Mouse (Mus musculus) hindbrain, embryonic 11.5 days (tissue): ENCODE data around the gene Gtsf1l. TPM values are rescaled to one million over a fixed set of nuclear protein-coding genes. Genes with fewer than 3 reads are reported as not detected.
A peak's percentile ranks its signal among the peaks of the same experiment; 100 is the strongest.

Experiments used
- ATAC-seq: fragments of 200-750 bp; cut with Nextera tagmentation; 2 replicates; pipeline ENCODE4 v1.8.0; 2017; ENCODE audit warnings: mild to moderate bottlenecking, moderate TSS enrichment, moderate library complexity; ENCODE audit not compliant: low FRiP score
- DNase-seq: peaks from one replicate; pipeline ENCODE4 v3.0.0-alpha.2; 2015; ENCODE audit warnings: low spot score
- H3K27ac ChIP-seq: fragments of 300-500 bp; sonication (generic); 2 replicates; pipeline ENCODE4 v1.5.1; 2014; ENCODE audit warnings: mild to moderate bottlenecking, low read depth, low read length
- H3K27me3 ChIP-seq: fragments of 300-500 bp; sonication (generic); 2 replicates; pipeline ENCODE4 v1.6.1; 2014; ENCODE audit warnings: mild to moderate bottlenecking, low read length, moderate library complexity, mixed read lengths; ENCODE audit not compliant: control insufficient read depth, insufficient read depth
- H3K36me3 ChIP-seq: fragments of 300-500 bp; sonication (generic); 2 replicates; pipeline ENCODE4 v1.6.1; 2014; ENCODE audit warnings: mild to moderate bottlenecking, low read length, moderate library complexity, mixed read lengths; ENCODE audit not compliant: control insufficient read depth, insufficient read depth
- H3K4me1 ChIP-seq: fragments of 300-500 bp; sonication (generic); replicated peaks from 2 replicates; pipeline ENCODE4 v1.6.1; 2014; ENCODE audit warnings: low read length, mixed read lengths; ENCODE audit not compliant: control insufficient read depth, insufficient read depth
- H3K4me2 ChIP-seq: fragments of 300-500 bp; sonication (generic); replicated peaks from 2 replicates; pipeline ENCODE4 v1.6.1; 2014; ENCODE audit warnings: mild to moderate bottlenecking, low read depth, low read length
- H3K4me3 ChIP-seq: fragments of 300-500 bp; sonication (generic); 2 replicates; pipeline ENCODE4 v1.5.1; 2014; ENCODE audit warnings: low read depth, low read length
- H3K9ac ChIP-seq: fragments of 300-500 bp; sonication (generic); 2 replicates; pipeline ENCODE4 v1.6.1; 2014; ENCODE audit warnings: low read depth, low read length
- H3K9me3 ChIP-seq: fragments of 300-500 bp; sonication (generic); 2 replicates; pipeline ENCODE4 v1.6.1; 2016; ENCODE audit warnings: low read length; ENCODE audit not compliant: control insufficient read depth
- WGBS: fragments of 180-500 bp; shearing (Covaris S2); extraction: QIAGEN DNeasy Blood & Tissue Kit; methylation state at CpG from one replicate; pipeline ENCODE4 v1.1.7; 2014; 5-methylcytosine and 5-hydroxymethylcytosine counted together
- polyA plus RNA-seq: library from polyadenylated mRNA; unstranded; fragments of >200 nt; fragmentation: Nextera tagmentation; extraction: Ambion mirVana; gene quantifications from 2 replicates; pipeline ENCODE4 v1.2.1, GENCODE M21; 2014

Gene Gtsf1l
- polyA plus RNA-seq = 0.25 and 0.28 TPM in 2 replicates

DNA sequence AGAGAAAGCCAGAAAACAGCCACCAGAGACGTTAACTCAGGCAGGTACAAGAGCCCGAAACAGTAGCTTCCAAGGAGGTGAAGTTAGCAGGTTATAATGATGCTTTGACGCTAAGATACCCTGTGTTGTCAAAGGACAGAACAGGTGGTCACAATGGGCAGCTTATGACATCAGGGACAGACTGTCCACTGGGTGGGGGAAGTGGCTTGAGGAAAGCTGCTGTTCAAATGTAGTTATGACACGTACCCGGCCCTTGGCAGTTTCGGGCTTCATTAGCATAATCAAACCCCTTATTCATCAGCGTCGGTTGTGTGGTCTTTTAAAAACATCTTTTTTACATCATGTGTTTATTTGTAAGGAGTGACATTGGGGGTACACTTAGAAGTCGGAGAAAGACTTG is at the start of gene Gtsf1l:
Gene Gtsf1l (minus strand): TSS at position 128 of the 400 bp plus-strand sequence.
- Histone ChIP-seq H3K27me3 (no peaks in the 10 kb centered on the region), H3K4me1 (no peaks in the 10 kb centered on the region), H3K4me2 (no peak within 1 kb of the TSS), H3K36me3 (no peaks in the 10 kb centered on the region), H3K4me3 (no peak within 1 kb of the TSS), H3K27ac (no peak within 1 kb of the TSS), H3K9ac (no peak within 1 kb of the TSS), H3K9me3 (no peaks in the 10 kb centered on the region)
- 87% methylated on average over 9 of the region's 9 CpGs for WGBS
- no peak for ATAC-seq
- no peak for DNase-seq

DNA sequence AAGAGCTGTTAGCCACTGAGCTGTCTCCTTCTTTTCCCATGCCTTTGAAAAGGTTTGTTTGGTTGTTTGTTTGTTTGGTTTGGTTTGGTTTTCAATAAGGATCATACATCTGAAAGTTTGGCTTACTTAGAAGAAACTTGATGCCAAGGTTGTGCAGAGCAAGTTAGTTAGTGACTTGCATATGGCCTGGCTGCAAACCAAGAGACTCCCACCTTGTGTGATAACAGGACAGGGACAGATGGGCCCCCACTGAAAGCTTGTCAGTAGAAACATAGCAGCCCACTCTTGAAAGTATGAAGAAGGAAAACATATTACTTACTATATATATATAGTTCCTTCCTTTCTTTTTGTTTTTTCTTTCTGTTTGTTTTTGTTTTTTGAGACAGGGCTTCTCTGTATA is 49.3 kb upstream of the Gtsf1l start:
- Histone ChIP-seq H3K9ac (no peak overlapping the region), H3K27me3 (no peaks in the 10 kb centered on the region), H3K4me2 (no peak overlapping the region), H3K36me3 (no peaks in the 10 kb centered on the region), H3K4me1 (no peaks in the 10 kb centered on the region), H3K27ac (no peak overlapping the region), H3K4me3 (no peak overlapping the region), H3K9me3 (no peaks in the 10 kb centered on the region)
- DNase-seq (no peak), ATAC-seq (no peak)

DNA sequence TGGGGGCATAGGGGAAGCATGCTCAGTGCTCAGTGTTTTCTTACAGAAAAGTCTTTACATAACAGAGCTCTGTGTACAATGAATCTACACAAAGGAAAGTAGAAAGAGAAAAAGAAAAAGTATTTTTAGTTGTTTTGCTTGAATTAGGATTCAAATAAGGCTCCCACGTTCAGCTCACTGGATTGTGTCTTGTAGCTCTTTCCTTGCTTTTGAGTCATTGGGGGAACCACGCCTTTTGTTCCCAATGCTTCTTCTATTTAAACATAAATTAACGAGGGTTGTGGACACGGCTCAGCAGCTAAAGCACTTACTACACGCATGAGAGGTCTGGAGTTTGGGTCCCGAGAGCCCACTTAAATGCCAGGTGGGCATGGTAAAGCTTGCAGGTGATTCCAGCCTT is 48.3 kb upstream of the Gtsf1l start:
- H3K9me3 ChIP-seq = no peaks in the 10 kb centered on the region
- no peak overlapping the region for H3K4me3 ChIP-seq
- ATAC-seq (no peak), DNase-seq (no peak)
- no peaks in the 10 kb centered on the region for H3K36me3 ChIP-seq
- no peaks in the 10 kb centered on the region for H3K4me1 ChIP-seq
- no peak overlapping the region for H3K9ac ChIP-seq
- no peak overlapping the region for H3K4me2 ChIP-seq
- no peak overlapping the region for H3K27ac ChIP-seq
- no peaks in the 10 kb centered on the region for H3K27me3 ChIP-seq
- WGBS = 85% methylated on average over 6 of the region's 6 CpGs

DNA sequence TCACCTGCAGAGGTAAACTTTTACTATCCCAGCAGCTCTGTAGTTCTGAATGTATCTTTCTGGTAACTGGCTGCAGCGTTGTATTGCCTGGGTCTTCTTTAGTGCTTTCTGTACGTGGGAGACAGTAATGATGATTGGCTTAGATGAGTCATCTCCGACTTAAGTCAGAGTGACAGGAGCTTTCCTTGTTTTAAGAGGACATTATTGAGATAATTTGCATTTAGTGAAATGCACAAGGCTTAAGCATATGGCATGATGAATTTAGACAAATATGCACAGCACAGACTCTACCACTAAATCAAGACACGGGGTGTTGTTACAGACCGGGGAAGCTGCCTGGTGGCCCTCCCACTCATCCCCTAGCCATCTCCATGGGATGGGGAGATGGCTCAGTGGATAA is 44.7 kb upstream of the Gtsf1l start:
- no peak overlapping the region for H3K27ac ChIP-seq
- no peak overlapping the region for H3K4me3 ChIP-seq
- H3K27me3 ChIP-seq = no peaks in the 10 kb centered on the region
- H3K4me2 ChIP-seq = no peak overlapping the region
- H3K4me1 ChIP-seq = no peaks in the 10 kb centered on the region
- ATAC-seq (no peak), DNase-seq (no peak)
- H3K9me3 ChIP-seq = no peaks in the 10 kb centered on the region
- 93% methylated on average over 5 of the region's 5 CpGs for WGBS
- no peaks in the 10 kb centered on the region for H3K36me3 ChIP-seq
- H3K9ac ChIP-seq = no peak overlapping the region

DNA sequence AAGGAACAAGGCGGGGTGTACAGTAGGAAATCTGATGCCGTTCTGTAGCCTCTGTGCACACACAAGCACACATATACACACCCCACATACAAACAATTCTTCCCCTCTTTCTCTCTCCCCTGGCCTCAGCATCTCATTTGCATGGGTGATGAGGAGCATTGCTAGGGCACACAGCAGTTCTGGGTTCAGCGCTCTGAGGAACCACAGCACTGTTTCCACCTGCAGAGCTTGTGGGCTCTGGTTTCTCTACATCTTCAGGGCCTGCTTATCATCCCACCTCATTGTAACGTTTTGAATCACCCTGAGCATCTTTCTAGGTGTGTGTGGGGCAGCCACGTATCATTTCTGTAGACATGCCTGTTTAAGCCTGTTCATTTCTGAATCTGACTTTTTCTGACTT is 43.2 kb upstream of the Gtsf1l start:
- H3K27me3 ChIP-seq = no peaks in the 10 kb centered on the region
- H3K9me3 ChIP-seq = no peaks in the 10 kb centered on the region
- no peaks in the 10 kb centered on the region for H3K36me3 ChIP-seq
- no peak overlapping the region for H3K9ac ChIP-seq
- no peak overlapping the region for H3K27ac ChIP-seq
- no peaks in the 10 kb centered on the region for H3K4me1 ChIP-seq
- no peak for DNase-seq
- no peak overlapping the region for H3K4me2 ChIP-seq
- no peak overlapping the region for H3K4me3 ChIP-seq
- no peak for ATAC-seq
- WGBS = 79% methylated on average over 5 of the region's 5 CpGs

DNA sequence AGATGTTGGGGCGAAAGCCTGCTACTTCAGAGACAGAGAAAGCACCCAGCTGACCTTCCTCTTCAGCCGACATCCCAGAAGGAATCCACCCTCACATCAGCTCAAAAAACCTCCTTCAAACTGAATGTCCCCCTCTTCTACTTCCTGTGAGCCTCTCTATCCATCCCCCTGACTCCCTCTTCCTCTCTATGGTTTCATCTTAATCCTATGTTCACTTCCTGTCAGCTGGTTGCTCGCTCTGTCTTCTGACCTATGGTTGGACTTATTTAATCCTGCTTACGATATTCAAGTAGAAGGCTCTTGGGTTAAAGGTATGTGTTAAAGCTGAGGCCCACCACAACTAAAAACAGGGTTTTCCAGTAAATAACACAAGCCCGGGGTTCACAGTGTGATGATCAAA is 35.8 kb upstream of the Gtsf1l start:
- no peak overlapping the region for H3K9ac ChIP-seq
- H3K4me1 ChIP-seq = no peaks in the 10 kb centered on the region
- no peak for ATAC-seq
- H3K27ac ChIP-seq = no peak overlapping the region
- no peaks in the 10 kb centered on the region for H3K9me3 ChIP-seq
- H3K4me2 ChIP-seq = no peak overlapping the region
- 87% methylated on average over 5 of the region's 5 CpGs for WGBS
- no peak for DNase-seq
- H3K36me3 ChIP-seq = no peaks in the 10 kb centered on the region
- peaks cover 5% of the 10 kb centered on the region; the same call in 1 of the 2 replicates for H3K27me3 ChIP-seq
- no peak overlapping the region for H3K4me3 ChIP-seq

DNA sequence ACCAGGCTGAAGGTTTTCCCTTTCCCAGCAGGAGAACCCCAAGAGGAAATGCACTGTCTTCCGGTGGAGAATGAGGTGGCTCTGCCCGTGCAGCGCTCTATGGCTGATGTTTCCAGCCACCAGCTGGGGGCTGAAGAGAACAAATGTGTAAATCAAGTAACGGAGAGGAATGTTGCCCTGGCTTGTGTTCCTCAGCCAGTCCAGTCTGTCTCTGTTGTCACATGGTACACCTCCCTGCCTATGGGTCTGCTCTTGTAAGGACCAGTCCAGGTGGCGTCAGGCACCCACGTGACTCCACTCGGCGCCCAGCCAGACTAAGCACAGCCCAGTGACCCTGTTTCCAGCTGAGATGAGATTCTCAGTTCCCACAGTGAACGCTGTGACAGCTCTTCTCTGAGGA is 34.7 kb upstream of the Gtsf1l start:
- Histone ChIP-seq H3K9ac (no peak overlapping the region), H3K27me3 (peaks cover 5% of the 10 kb centered on the region; the same call in 1 of the 2 replicates), H3K4me1 (no peaks in the 10 kb centered on the region), H3K4me2 (no peak overlapping the region), H3K9me3 (no peaks in the 10 kb centered on the region), H3K27ac (no peak overlapping the region), H3K36me3 (no peaks in the 10 kb centered on the region), H3K4me3 (no peak overlapping the region)
- ATAC-seq (peak; percentile 85), DNase-seq (peak; percentile 40)
- 25% methylated on average over 9 of the region's 9 CpGs for WGBS

DNA sequence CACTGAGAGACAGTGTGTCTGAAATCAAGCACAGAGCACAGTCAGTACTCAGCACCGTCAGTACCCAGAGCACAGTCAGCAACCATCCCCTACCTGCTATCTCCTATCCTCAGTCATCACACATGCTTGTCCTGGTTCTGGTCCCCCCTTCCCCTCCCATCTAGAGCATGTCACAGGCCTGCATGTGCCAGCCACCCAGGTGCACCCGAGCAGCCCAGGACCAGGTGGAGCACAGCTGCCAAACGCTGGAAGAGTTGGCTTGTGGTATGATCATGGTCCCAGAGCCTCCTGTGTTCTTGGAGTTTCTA is 33.7 kb upstream of the Gtsf1l start:
- ATAC-seq (no peak), DNase-seq (no peak)
- Histone ChIP-seq H3K36me3 (no peaks in the 10 kb centered on the region), H3K4me2 (no peak overlapping the region), H3K4me1 (no peaks in the 10 kb centered on the region), H3K9me3 (no peaks in the 10 kb centered on the region), H3K9ac (no peak overlapping the region), H3K27ac (no peak overlapping the region), H3K27me3 (peaks cover 5% of the 10 kb centered on the region; the same call in 1 of the 2 replicates), H3K4me3 (no peak overlapping the region)
- WGBS = 86% methylated on average over 3 of the region's 3 CpGs

DNA sequence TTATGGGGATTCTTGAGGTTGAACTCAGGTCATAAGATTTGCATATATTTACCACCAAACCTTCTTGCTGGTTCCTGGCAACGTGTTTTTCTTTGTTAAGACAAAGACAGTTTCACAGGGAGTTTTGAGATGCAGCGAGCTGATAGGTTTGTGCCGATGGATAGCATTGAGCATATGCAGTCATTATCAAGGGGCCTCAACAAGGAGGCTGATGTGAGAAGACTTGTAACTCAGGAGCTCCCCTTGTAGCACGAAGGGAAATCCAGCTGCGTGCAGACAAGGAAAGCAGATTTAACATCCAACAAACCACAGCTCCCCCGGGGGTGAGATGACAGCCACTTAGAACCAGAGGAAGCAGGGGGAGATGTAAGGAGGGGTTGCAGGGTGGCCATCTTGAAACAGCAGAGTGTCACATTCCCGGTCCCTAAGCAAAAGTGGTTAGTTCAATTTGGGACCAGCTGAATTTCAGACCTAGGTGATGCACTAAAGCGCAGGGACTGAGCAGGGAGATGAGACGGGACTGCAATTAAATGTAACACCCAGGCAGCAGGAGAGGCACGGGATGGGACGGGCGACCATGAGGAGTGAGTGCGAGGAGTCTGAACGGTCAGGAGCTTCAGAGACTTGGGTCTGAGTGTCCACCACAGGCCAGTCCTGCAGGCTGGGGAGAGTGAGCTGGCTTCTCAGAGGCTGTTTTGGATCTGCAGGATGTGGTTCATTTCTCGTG is 33.1 kb upstream of the Gtsf1l start:
- H3K27ac ChIP-seq = no peak overlapping the region
- WGBS = 64% methylated on average over 15 of the region's 15 CpGs
- no peak for ATAC-seq

More for the DNA sequence above, 33.1 kb upstream of the Gtsf1l start:
- no peak overlapping the region for H3K4me3 ChIP-seq
- DNase-seq = peak; percentile 8
- H3K9ac ChIP-seq = no peak overlapping the region
- H3K4me1 ChIP-seq = no peaks in the 10 kb centered on the region
- no peak overlapping the region for H3K4me2 ChIP-seq
- no peaks in the 10 kb centered on the region for H3K9me3 ChIP-seq
- H3K36me3 ChIP-seq = no peaks in the 10 kb centered on the region
- peaks cover 5% of the 10 kb centered on the region; the same call in 1 of the 2 replicates for H3K27me3 ChIP-seq
